Mouse (Mus musculus): ENCODE data around the gene Pmpca.
"Not testable (repeated sequence)": the region's sequence is repeated elsewhere in the genome, so short reads cannot be mapped to it uniquely, and the experiment has no call there.

Gene Pmpca

GRCm38 (mm10) chr2:26368572-26368971 is 20.6 kb upstream of the Pmpca start:
- in situ Hi-C loops (cut with MseI, MboI): no loop called here

GRCm38 (mm10) chr2:26372396-26372795 is 16.7 kb upstream of the Pmpca start:
- in situ Hi-C loops (cut with MseI, MboI): no loop called here

- in situ Hi-C loops (cut with MseI, MboI): no loop called here
These were observed 8.9 kb upstream of the Pmpca start, which contains the start of gene Snapc4 for GRCm38 (mm10) chr2:26380131-26380771. Gene Snapc4, minus strand, starts transcription at chr2:26380653.

GRCm38 (mm10) chr2:26380871-26381270 is 8.3 kb upstream of the Pmpca start:
- in situ Hi-C loops (cut with MseI, MboI): not testable (repeated sequence)

- in situ Hi-C loops (cut with MseI, MboI): no loop called here
These were observed 1.4 kb upstream of the Pmpca start for GRCm38 (mm10) chr2:26387713-26388112.

GRCm38 (mm10) chr2:26388682-26389153 is 421 bp upstream of the Pmpca start:
- in situ Hi-C loops (cut with MseI, MboI): no loop called here

GRCm38 (mm10) chr2:26390954-26391353 is 1.8 kb downstream of the Pmpca start:
- in situ Hi-C loops (cut with MseI, MboI): no loop called here

- in situ Hi-C loops (cut with MseI, MboI): no loop called here
These were observed 2.5 kb downstream of the Pmpca start for GRCm38 (mm10) chr2:26391617-26392016.

- in situ Hi-C loops (cut with MseI, MboI): no loop called here
These were observed 9.8 kb downstream of the Pmpca start for GRCm38 (mm10) chr2:26398978-26399377.

GRCm38 (mm10) chr2:26399647-26400046 is 10.5 kb downstream of the Pmpca start:
- in situ Hi-C loops (cut with MseI, MboI): no loop called here

- in situ Hi-C loops (cut with MseI, MboI): no loop called here
These were observed 11.2 kb downstream of the Pmpca start for GRCm38 (mm10) chr2:26400296-26400695.

- in situ Hi-C loops (cut with MseI, MboI): no loop called here
These were observed 11.9 kb downstream of the Pmpca start for GRCm38 (mm10) chr2:26401023-26401422.

GRCm38 (mm10) chr2:26402265-26402664 is 13.1 kb downstream of the Pmpca start:
- in situ Hi-C loops (cut with MseI, MboI): no loop called here

- in situ Hi-C loops (cut with MseI, MboI): no loop called here
These were observed 14.2 kb downstream of the Pmpca start for GRCm38 (mm10) chr2:26403306-26403705.

GRCm38 (mm10) chr2:26408515-26409356 is 19.6 kb downstream of the Pmpca start, which contains the start of gene Inpp5e:
Gene Inpp5e, minus strand, starts transcription at chr2:26409203.
- in situ Hi-C loops (cut with MseI, MboI): no loop called here

GRCm38 (mm10) chr2:26409362-26409761 is 20.2 kb downstream of the Pmpca start:
- in situ Hi-C loops (cut with MseI, MboI): no loop called here

- in situ Hi-C loops (cut with MseI, MboI): no loop called here
These were observed 21.0 kb downstream of the Pmpca start for GRCm38 (mm10) chr2:26410091-26410490.

GRCm38 (mm10) chr2:26410931-26411411 is 21.8 kb downstream of the Pmpca start:
- in situ Hi-C loops (cut with MseI, MboI): no loop called here

- in situ Hi-C loops (cut with MseI, MboI): no loop called here
These were observed 27.9 kb downstream of the Pmpca start for GRCm38 (mm10) chr2:26417066-26417465.

GRCm38 (mm10) chr2:26418120-26418519 is 29.0 kb downstream of the Pmpca start:
- in situ Hi-C loops (cut with MseI, MboI): no loop called here

GRCm38 (mm10) chr2:26421969-26422368 is 32.8 kb downstream of the Pmpca start:
- in situ Hi-C loops (cut with MseI, MboI): no loop called here

- in situ Hi-C loops (cut with MseI, MboI): no loop called here
These were observed 33.9 kb downstream of the Pmpca start for GRCm38 (mm10) chr2:26423086-26423485.

GRCm38 (mm10) chr2:26424541-26424940 is 35.4 kb downstream of the Pmpca start:
- in situ Hi-C loops (cut with MseI, MboI): no loop called here

Data from mouse trophoblast stem cell (cell line).